Comparison of ENCODE assay signal across 12 mouse cellular contexts in genomic region chr6:66399091-66399755, GRCm38 (mm10).
DNase-seq lines count a peak whose midpoint lies in the region; ATAC-seq and TF ChIP-seq lines count a peak whose summit lies in the region.
"Had no signal": no experiment of that assay in that cellular context is flagged by ENCODE, and none has a peak within 500 bp of the region (broad histone marks: within the 10 kb centered on the region; RNA-seq: fewer than 3 reads in every experiment).

No protein-coding gene starts in this region.

- intact Hi-C loops in heart, postnatal 25 days (cut with DNase I), result no loop called here

- no peak overlapping the region for H3K9ac ChIP-seq in hindbrain, embryonic 12.5 days
- H3K9ac ChIP-seq in midbrain, embryonic 14.5 days (replicated peaks; ENCODE audit: low read length), result no peak overlapping the region
- H3K9ac ChIP-seq: embryonic facial prominence, embryonic 15.5 days had no signal

- peak; percentile 94 for ATAC-seq in hindbrain, embryonic 12.5 days (ENCODE audit: low FRiP score)
- peak; percentile 55; the same call in 1 of the 2 replicates for ATAC-seq in midbrain, embryonic 14.5 days (ENCODE audit: low FRiP score, low TSS enrichment)
- ATAC-seq: intestine, embryonic 16.5 days had no signal

- H3K27ac ChIP-seq in hindbrain, embryonic 12.5 days, result no peak overlapping the region
- H3K27ac ChIP-seq in midbrain, embryonic 14.5 days (replicated peaks; ENCODE audit: low read depth, low read length), result no peak overlapping the region
- H3K27ac ChIP-seq: embryonic facial prominence, embryonic 15.5 days had no signal

- H3K27me3 ChIP-seq in hindbrain, embryonic 12.5 days, result no peaks in the 10 kb centered on the region
- no peaks in the 10 kb centered on the region for H3K27me3 ChIP-seq in midbrain, embryonic 14.5 days (ENCODE audit: control insufficient read depth, insufficient read depth, low read length)
- H3K27me3 ChIP-seq: embryonic facial prominence, embryonic 15.5 days had no signal

- H3K4me2 ChIP-seq in hindbrain, embryonic 12.5 days (replicated peaks), result no peak overlapping the region
- no peak overlapping the region for H3K4me2 ChIP-seq in midbrain, embryonic 14.5 days (ENCODE audit: low read length)
- H3K4me2 ChIP-seq: embryonic facial prominence, embryonic 15.5 days had no signal

- H3K9me3 ChIP-seq in hindbrain, embryonic 12.5 days (replicated peaks), result no peaks in the 10 kb centered on the region
- H3K9me3 ChIP-seq in midbrain, embryonic 14.5 days (ENCODE audit: control insufficient read depth, low read length), result no peaks in the 10 kb centered on the region
- H3K9me3 ChIP-seq: embryonic facial prominence, embryonic 15.5 days had no signal

- 9% methylated on average over 4 of the region's 4 CpGs for WGBS in hindbrain, embryonic 12.5 days
- 14% methylated on average over 4 of the region's 4 CpGs for WGBS in midbrain, embryonic 14.5 days
- 59% methylated on average over 4 of the region's 4 CpGs for WGBS in lung, adult 2 months

- peaks cover 8% of the 10 kb centered on the region for H3K4me1 ChIP-seq in hindbrain, embryonic 12.5 days
- H3K4me1 ChIP-seq in midbrain, embryonic 14.5 days (ENCODE audit: control insufficient read depth, insufficient read depth, low read length), result peaks cover 9% of the 10 kb centered on the region; the same call in 1 of the 2 replicates
- H3K4me1 ChIP-seq in lung, adult 2 months (ENCODE audit: control insufficient read depth, insufficient read depth, low read length), result no peaks in the 10 kb centered on the region

- no peak for TF ChIP-seq POLR2A in lung, adult 2 months (IDR thresholded peaks at IDR 0.05; ENCODE audit: borderline replicate concordance, extremely low read depth, low read depth, low read length)

- H3K36me3 ChIP-seq in hindbrain, embryonic 12.5 days, result no peaks in the 10 kb centered on the region
- H3K36me3 ChIP-seq in midbrain, embryonic 14.5 days (ENCODE audit: control insufficient read depth, insufficient read depth, low read length), result no peaks in the 10 kb centered on the region
- H3K36me3 ChIP-seq: embryonic facial prominence, embryonic 15.5 days had no signal

- no peak overlapping the region for H3K4me3 ChIP-seq in hindbrain, embryonic 12.5 days
- no peak overlapping the region for H3K4me3 ChIP-seq in midbrain, embryonic 14.5 days (replicated peaks; ENCODE audit: low read depth, low read length)
- no peak overlapping the region for H3K4me3 ChIP-seq in lung, adult 2 months (replicated peaks; ENCODE audit: extremely low read depth, low read depth, low read length)
- H3K4me3 ChIP-seq: embryonic facial prominence, embryonic 15.5 days had no signal

- TF ChIP-seq CTCF in lung, adult 2 months (IDR thresholded peaks at IDR 0.05; ENCODE audit: insufficient read depth, low read length), result no peak

- peak; percentile 73 for DNase-seq in brain, adult 2 months (ENCODE audit: low read depth, low spot score)
- DNase-seq in embryo, embryonic 10.5 days (ENCODE audit: low spot score), result peak; percentile 81
- peak; percentile 26 for DNase-seq in midbrain, embryonic 14.5 days
- DNase-seq in kidney, postnatal 14 days, result no peak
- DNase-seq in heart, postnatal 25 days (ENCODE audit: low spot score), result no peak
- DNase-seq in lung, adult 2 months, result no peak
- DNase-seq in frontal cortex, postnatal 25 days (ENCODE audit: low spot score in 2 of 2), result no peak
- DNase-seq: adrenal gland, postnatal 10 days; heart, adult 18-20 months had no signal

Comparison
In these comparisons a context has a peak if more than half of its experiments do, and no peak if none do; other contexts are left out.
1. DNase-seq: peak in brain, adult 2 months (single experiment), embryo, embryonic 10.5 days (single experiment) and midbrain, embryonic 14.5 days (single experiment); none in kidney, postnatal 14 days (single experiment), heart, postnatal 25 days (single experiment), lung, adult 2 months (single experiment) and frontal cortex, postnatal 25 days (0 of 2).